Mouse (Mus musculus): Measurements from ENCODE around the gene Maip1. TPM values are rescaled to one million over a fixed set of nuclear protein-coding genes. Genes with fewer than 3 reads are reported as not detected.

The Maip1 gene
- polyA plus RNA-seq, 1 experiment: 6.9 TPM

GRCm38 (mm10) chr1:57386519-57386918 lies 19.6 kb upstream of the Maip1 start:
- H3K79me2 ChIP-seq (ENCODE audit: control insufficient read depth, insufficient read depth): peaks cover 6% of the 10 kb centered on the region
- H3ac ChIP-seq (ENCODE audit: control insufficient read depth, insufficient read length): no peak overlapping the region
- no peak overlapping the region for H3K4me3 ChIP-seq
- no peaks in the 10 kb centered on the region for H3K27me3 ChIP-seq (ENCODE audit: control insufficient read depth, insufficient read depth, insufficient read length)
- TF ChIP-seq SRF (IDR thresholded peaks at IDR 0.05; ENCODE audit: control insufficient read depth, insufficient read length, low read depth) (no peak), E2F4 (IDR thresholded peaks at IDR 0.05; ENCODE audit: insufficient read depth) (no peak), POLR2A (IDR thresholded peaks at IDR 0.05; ENCODE audit: insufficient read length, low read depth) (no peak), REST (IDR thresholded peaks at IDR 0.05; ENCODE audit: insufficient read depth, insufficient read length) (no peak), CEBPB (IDR thresholded peaks at IDR 0.05; ENCODE audit: insufficient read depth, poor library complexity, severe bottlenecking) (no peak), TCF3 (IDR thresholded peaks at IDR 0.05; ENCODE audit: insufficient read length, low read depth) (no peak), MYOG (IDR thresholded peaks at IDR 0.05; ENCODE audit: control insufficient read depth in 1 of 3, insufficient read depth in 1 of 3, insufficient read length in 2 of 3, low read depth in 2 of 3) (no peak), USF1 (IDR thresholded peaks at IDR 0.05; ENCODE audit: low read depth) (no peak), MYOD1 (IDR thresholded peaks at IDR 0.05; ENCODE audit: control insufficient read depth in 1 of 3, insufficient read length in 2 of 3, low read depth in 2 of 3) (no peak), TCF12 (IDR thresholded peaks at IDR 0.05; ENCODE audit: insufficient read depth, poor library complexity, severe bottlenecking) (no peak), MAX (IDR thresholded peaks at IDR 0.05; ENCODE audit: low read depth) (no peak), POLR2AphosphoS2 (IDR thresholded peaks at IDR 0.05; ENCODE audit: insufficient read length, low read depth) (no peak)
- peaks cover 11% of the 10 kb centered on the region for H3K36me3 ChIP-seq (ENCODE audit: control insufficient read depth, insufficient read depth)
- peak overlapping the region; percentile 16 for H3K4me2 ChIP-seq (ENCODE audit: low read depth)

- Histone ChIP-seq H3K4me3 (no peak overlapping the region), H3K36me3 (ENCODE audit: control insufficient read depth, insufficient read depth) (peaks cover 15% of the 10 kb centered on the region), H3ac (ENCODE audit: control insufficient read depth, insufficient read length) (no peak overlapping the region), H3K27me3 (ENCODE audit: control insufficient read depth, insufficient read depth, insufficient read length) (no peaks in the 10 kb centered on the region), H3K4me2 (ENCODE audit: low read depth) (peak overlapping the region; percentile 25), H3K79me2 (ENCODE audit: control insufficient read depth, insufficient read depth) (peaks cover 6% of the 10 kb centered on the region)
- no peak for TF ChIP-seq POLR2AphosphoS2 (IDR thresholded peaks at IDR 0.05; ENCODE audit: insufficient read length, low read depth)
- no peak for TF ChIP-seq REST (IDR thresholded peaks at IDR 0.05; ENCODE audit: insufficient read depth, insufficient read length)
- TF ChIP-seq TCF3 (IDR thresholded peaks at IDR 0.05; ENCODE audit: insufficient read length, low read depth): peak; percentile 74
- no peak for TF ChIP-seq E2F4 (IDR thresholded peaks at IDR 0.05; ENCODE audit: insufficient read depth)
- peak; percentile 86 for TF ChIP-seq TCF12 (IDR thresholded peaks at IDR 0.05; ENCODE audit: insufficient read depth, poor library complexity, severe bottlenecking)
- TF ChIP-seq CEBPB (IDR thresholded peaks at IDR 0.05; ENCODE audit: insufficient read depth, poor library complexity, severe bottlenecking): no peak
- no peak for TF ChIP-seq MAX (IDR thresholded peaks at IDR 0.05; ENCODE audit: low read depth)
- no peak for TF ChIP-seq SRF (IDR thresholded peaks at IDR 0.05; ENCODE audit: control insufficient read depth, insufficient read length, low read depth)
- no peak for TF ChIP-seq POLR2A (IDR thresholded peaks at IDR 0.05; ENCODE audit: insufficient read length, low read depth)
- TF ChIP-seq MYOD1 (IDR thresholded peaks at IDR 0.05; ENCODE audit: control insufficient read depth in 1 of 3, insufficient read length in 2 of 3, low read depth in 2 of 3): peak; percentile 98 to 100 (median 100)
- peak; percentile 21 for TF ChIP-seq USF1 (IDR thresholded peaks at IDR 0.05; ENCODE audit: low read depth)
- peak in 2 of 3 experiments; percentile 67 to 78 for TF ChIP-seq MYOG (IDR thresholded peaks at IDR 0.05; ENCODE audit: control insufficient read depth in 1 of 3, insufficient read depth in 1 of 3, insufficient read length in 2 of 3, low read depth in 2 of 3)
These were observed 18.3 kb upstream of the Maip1 start for GRCm38 (mm10) chr1:57387876-57388275.

GRCm38 (mm10) chr1:57388402-57389155 lies 17.5 kb upstream of the Maip1 start:
- Histone ChIP-seq H3K27me3 (ENCODE audit: control insufficient read depth, insufficient read depth, insufficient read length) (no peaks in the 10 kb centered on the region), H3ac (ENCODE audit: control insufficient read depth, insufficient read length) (no peak overlapping the region), H3K4me3 (no peak overlapping the region), H3K4me2 (ENCODE audit: low read depth) (no peak overlapping the region), H3K79me2 (ENCODE audit: control insufficient read depth, insufficient read depth) (peaks cover 6% of the 10 kb centered on the region), H3K36me3 (ENCODE audit: control insufficient read depth, insufficient read depth) (peaks cover 21% of the 10 kb centered on the region)
- TF ChIP-seq TCF12 (IDR thresholded peaks at IDR 0.05; ENCODE audit: insufficient read depth, poor library complexity, severe bottlenecking) (no peak), CEBPB (IDR thresholded peaks at IDR 0.05; ENCODE audit: insufficient read depth, poor library complexity, severe bottlenecking) (no peak), USF1 (IDR thresholded peaks at IDR 0.05; ENCODE audit: low read depth) (no peak), MYOD1 (IDR thresholded peaks at IDR 0.05; ENCODE audit: control insufficient read depth in 1 of 3, insufficient read length in 2 of 3, low read depth in 2 of 3) (no peak), MYOG (IDR thresholded peaks at IDR 0.05; ENCODE audit: control insufficient read depth in 1 of 3, insufficient read depth in 1 of 3, insufficient read length in 2 of 3, low read depth in 2 of 3) (no peak), E2F4 (IDR thresholded peaks at IDR 0.05; ENCODE audit: insufficient read depth) (no peak), POLR2A (IDR thresholded peaks at IDR 0.05; ENCODE audit: insufficient read length, low read depth) (no peak), POLR2AphosphoS2 (IDR thresholded peaks at IDR 0.05; ENCODE audit: insufficient read length, low read depth) (no peak), REST (IDR thresholded peaks at IDR 0.05; ENCODE audit: insufficient read depth, insufficient read length) (no peak), TCF3 (IDR thresholded peaks at IDR 0.05; ENCODE audit: insufficient read length, low read depth) (no peak), MAX (IDR thresholded peaks at IDR 0.05; ENCODE audit: low read depth) (no peak)

GRCm38 (mm10) chr1:57390993-57391790 lies 14.9 kb upstream of the Maip1 start:
- Histone ChIP-seq H3K36me3 (ENCODE audit: control insufficient read depth, insufficient read depth) (peaks cover 34% of the 10 kb centered on the region), H3K27me3 (ENCODE audit: control insufficient read depth, insufficient read depth, insufficient read length) (no peaks in the 10 kb centered on the region), H3K79me2 (ENCODE audit: control insufficient read depth, insufficient read depth) (no peaks in the 10 kb centered on the region), H3K4me2 (ENCODE audit: low read depth) (no peak overlapping the region), H3ac (ENCODE audit: control insufficient read depth, insufficient read length) (no peak overlapping the region), H3K4me3 (no peak overlapping the region)
- TF ChIP-seq REST (IDR thresholded peaks at IDR 0.05; ENCODE audit: insufficient read depth, insufficient read length): no peak
- TF ChIP-seq MAX (IDR thresholded peaks at IDR 0.05; ENCODE audit: low read depth): no peak
- no peak for TF ChIP-seq USF1 (IDR thresholded peaks at IDR 0.05; ENCODE audit: low read depth)
- no peak for TF ChIP-seq MYOD1 (IDR thresholded peaks at IDR 0.05; ENCODE audit: control insufficient read depth in 1 of 3, insufficient read length in 2 of 3, low read depth in 2 of 3)
- TF ChIP-seq E2F4 (IDR thresholded peaks at IDR 0.05; ENCODE audit: insufficient read depth): no peak
- no peak for TF ChIP-seq POLR2AphosphoS2 (IDR thresholded peaks at IDR 0.05; ENCODE audit: insufficient read length, low read depth)
- TF ChIP-seq POLR2A (IDR thresholded peaks at IDR 0.05; ENCODE audit: insufficient read length, low read depth): no peak
- TF ChIP-seq TCF3 (IDR thresholded peaks at IDR 0.05; ENCODE audit: insufficient read length, low read depth): no peak
- no peak for TF ChIP-seq MYOG (IDR thresholded peaks at IDR 0.05; ENCODE audit: control insufficient read depth in 1 of 3, insufficient read depth in 1 of 3, insufficient read length in 2 of 3, low read depth in 2 of 3)
- no peak for TF ChIP-seq SRF (IDR thresholded peaks at IDR 0.05; ENCODE audit: control insufficient read depth, insufficient read length, low read depth)
- TF ChIP-seq CEBPB (IDR thresholded peaks at IDR 0.05; ENCODE audit: insufficient read depth, poor library complexity, severe bottlenecking): no peak
- no peak for TF ChIP-seq TCF12 (IDR thresholded peaks at IDR 0.05; ENCODE audit: insufficient read depth, poor library complexity, severe bottlenecking)
